Mouse (Mus musculus) heart, postnatal 10 days (tissue): ENCODE measurements around the gene Ppm1m. TPM values are rescaled to one million over a fixed set of nuclear protein-coding genes. Genes with fewer than 3 reads are reported as not detected.
A peak's percentile ranks its signal among the peaks of the same experiment; 100 is the strongest.
"Not testable (repeated sequence)": the region's sequence is repeated elsewhere in the genome, so short reads cannot be mapped to it uniquely, and the experiment has no call there.

Source experiments
- DNase-seq, 2 experiments: peaks; one replicate each; pipeline ENCODE4 v3.0.0; 2021
- intact Hi-C: fragments of 180-260 bp; cut with DNase I; formaldehyde crosslinking; loops from one replicate; pipeline ENCODE4 v1.15.1; 2025
- total RNA-seq, 2 experiments: library from RNA; stranded (reverse); gene quantifications; 2 replicates each; pipeline ENCODE4 v1.2.3; 2021

Gene Ppm1m
- total RNA-seq, 2 experiments from 2014 or later, result 15.4 to 19.5 TPM

GRCm38 (mm10) chr9:106195693-106196092 is 3.9 kb downstream of the Ppm1m start:
- intact Hi-C loops, result no loop called here
- no peak for DNase-seq

- no peak for DNase-seq
These were observed 5.4 kb downstream of the Ppm1m start for GRCm38 (mm10) chr9:106193930-106194807.

GRCm38 (mm10) chr9:106192998-106193397 is 6.5 kb downstream of the Ppm1m start:
- DNase-seq, result no peak
- intact Hi-C loops, result no loop called here

More at GRCm38 (mm10) chr9:106193930-106194807, 5.4 kb downstream of the Ppm1m start:
- intact Hi-C loops, result no loop called here

GRCm38 (mm10) chr9:106192024-106192423 is 7.5 kb downstream of the Ppm1m start:
- intact Hi-C loops, result no loop called here
- DNase-seq, result no peak

GRCm38 (mm10) chr9:106191355-106191754 is 8.2 kb downstream of the Ppm1m start:
- DNase-seq, result no peak
- intact Hi-C loops, result no loop called here

- intact Hi-C loops, result loop anchor here (1.0 kb wide), 1 partner anchor 43 kb away; no protein-coding TSS in a partner anchor
- no peak for DNase-seq
These were observed 15.6 kb downstream of the Ppm1m start for GRCm38 (mm10) chr9:106183996-106184395.

GRCm38 (mm10) chr9:106182146-106182545 is 17.4 kb downstream of the Ppm1m start:
- intact Hi-C loops, result no loop called here
- no peak for DNase-seq

- intact Hi-C loops, result no loop called here
- no peak for DNase-seq
These were observed 19.6 kb downstream of the Ppm1m start for GRCm38 (mm10) chr9:106179964-106180363.

GRCm38 (mm10) chr9:106179454-106179853 is 20.1 kb downstream of the Ppm1m start:
- DNase-seq, result no peak
- intact Hi-C loops, result no loop called here

GRCm38 (mm10) chr9:106177799-106178198 is 21.7 kb downstream of the Ppm1m start:
- intact Hi-C loops, result no loop called here
- DNase-seq, result no peak

GRCm38 (mm10) chr9:106176769-106177168 is 22.8 kb downstream of the Ppm1m start:
- no peak for DNase-seq
- intact Hi-C loops, result no loop called here

GRCm38 (mm10) chr9:106175552-106176200 is 23.9 kb downstream of the Ppm1m start:
- intact Hi-C loops, result no loop called here
- no peak for DNase-seq

- no peak for DNase-seq
- intact Hi-C loops, result loop anchor here (5.0 kb wide), 2 partner anchors 39 to 259 kb away; no protein-coding TSS in a partner anchor
These were observed 26.2 kb downstream of the Ppm1m start for GRCm38 (mm10) chr9:106173363-106173762.

- DNase-seq, result no peak
- intact Hi-C loops, result loop anchor here (5.0 kb wide), 2 partner anchors 40 to 260 kb away; no protein-coding TSS in a partner anchor
These were observed 27.0 kb downstream of the Ppm1m start for GRCm38 (mm10) chr9:106172527-106172926.

- peak; percentile 83 for DNase-seq
- intact Hi-C loops, result loop anchor here (5.0 kb wide), 2 partner anchors 41 to 261 kb away; no protein-coding TSS in a partner anchor
These were observed 28.0 kb downstream of the Ppm1m start for GRCm38 (mm10) chr9:106171346-106172158.

- peak; percentile 92 to 94 for DNase-seq
- intact Hi-C loops, result loop anchor here (5.0 kb wide), 2 partner anchors 42 to 262 kb away; no protein-coding TSS in a partner anchor
These were observed 28.8 kb downstream of the Ppm1m start, which contains the start of gene Wdr82 for GRCm38 (mm10) chr9:106170556-106171345. Gene Wdr82 (plus strand): TSS chr9:106170928.

GRCm38 (mm10) chr9:106169917-106170316 is 29.6 kb downstream of the Ppm1m start:
- intact Hi-C loops, result loop anchor here (5.0 kb wide), 2 partner anchors 42 to 262 kb away; no protein-coding TSS in a partner anchor
- no peak for DNase-seq

- DNase-seq, intact Hi-C loops: not testable (repeated sequence)
These were observed 30.5 kb downstream of the Ppm1m start for GRCm38 (mm10) chr9:106169006-106169405.

GRCm38 (mm10) chr9:106167703-106168102 is 31.8 kb downstream of the Ppm1m start:
- DNase-seq, result no peak
- intact Hi-C loops, result no loop called here

- intact Hi-C loops, result no loop called here
- no peak for DNase-seq
These were observed 32.3 kb downstream of the Ppm1m start for GRCm38 (mm10) chr9:106167241-106167640.
